Mouse (Mus musculus) thymus, postnatal 10 days (tissue): Measurements from ENCODE around the gene Med21.

Source experiments
- DNase-seq, 2 experiments: peaks; one replicate each; pipeline ENCODE4 v3.0.0; 2021; ENCODE audit warnings: low spot score in 2 of 2

Gene Med21

GRCm38 (mm10) chr6:146642276-146643183 is at the start of gene Med21, which contains the start of gene Tm7sf3:
Gene Med21 (plus strand): TSS chr6:146642547.
Gene Tm7sf3 (minus strand): TSS chr6:146642824.
- DNase-seq = peak; percentile 99

- DNase-seq = no peak
These were observed 39.7 kb upstream of the Med21 start for GRCm38 (mm10) chr6:146602601-146603000.

DNA sequence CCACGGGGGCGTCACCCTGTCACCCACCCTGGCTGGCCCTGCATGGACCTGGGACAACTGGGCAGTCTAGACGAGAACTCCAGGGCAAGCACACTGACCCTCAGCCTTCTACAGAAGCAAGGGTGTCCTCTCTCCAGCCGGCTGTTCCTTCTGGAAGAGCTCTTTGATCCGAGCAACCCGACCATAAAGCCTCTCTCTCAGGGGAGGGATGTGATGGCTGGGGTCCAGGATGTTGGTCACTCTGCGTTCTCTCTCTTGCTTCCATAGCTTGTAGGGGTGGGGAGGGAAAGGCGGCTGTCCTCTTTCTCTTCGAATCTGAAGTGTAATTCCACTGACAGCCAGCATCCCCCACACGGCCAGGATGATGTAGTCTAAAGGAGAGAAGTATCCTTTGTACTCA is 38.7 kb upstream of the Med21 start:
- DNase-seq = no peak

- no peak for DNase-seq
These were observed 31.0 kb upstream of the Med21 start for GRCm38 (mm10) chr6:146611385-146611784.

DNA sequence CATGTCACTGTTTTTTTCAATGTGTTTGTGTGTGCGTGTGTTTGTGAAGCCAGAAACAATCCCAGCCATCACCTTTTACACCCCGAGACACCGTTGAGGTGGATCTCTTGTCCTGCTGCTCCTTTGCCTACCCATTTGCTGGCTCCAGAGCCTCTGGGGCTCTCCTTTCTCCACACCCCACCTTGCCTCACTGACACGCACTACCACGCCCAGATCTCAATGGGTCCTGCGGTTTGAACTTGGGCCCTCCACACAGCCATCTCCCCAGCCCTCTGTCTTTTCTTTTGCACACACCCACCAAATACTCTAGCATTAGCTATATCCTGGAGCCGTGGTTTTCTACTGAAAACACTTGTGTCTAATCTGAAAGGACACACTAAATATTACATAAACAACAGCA is 30.4 kb upstream of the Med21 start:
- DNase-seq = no peak

DNA sequence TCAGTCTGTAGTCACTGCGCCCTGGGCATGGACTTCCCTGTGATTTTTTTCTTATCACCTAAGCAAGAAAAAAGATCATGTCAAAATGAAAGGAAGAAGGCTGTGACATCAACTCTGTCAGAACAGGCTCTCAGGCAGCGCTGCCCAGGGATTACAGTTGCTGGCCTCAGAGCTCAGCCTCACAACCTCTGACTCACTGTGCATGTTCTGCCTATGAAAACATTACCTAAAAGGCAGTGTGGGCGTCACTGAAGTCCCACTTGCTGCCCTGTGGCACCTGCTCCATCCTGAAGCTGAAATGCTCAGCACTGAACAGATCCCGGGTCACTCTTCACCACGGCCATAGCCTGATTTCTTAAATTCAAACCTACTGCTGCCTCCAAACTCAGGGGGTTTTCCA is 29.6 kb upstream of the Med21 start:
- DNase-seq = no peak

GRCm38 (mm10) chr6:146613907-146614306 is 28.4 kb upstream of the Med21 start:
- DNase-seq = no peak

- no peak for DNase-seq
These were observed 27.8 kb upstream of the Med21 start for GRCm38 (mm10) chr6:146614541-146614940.

GRCm38 (mm10) chr6:146615891-146616290 is 26.5 kb upstream of the Med21 start:
- DNase-seq = no peak

DNA sequence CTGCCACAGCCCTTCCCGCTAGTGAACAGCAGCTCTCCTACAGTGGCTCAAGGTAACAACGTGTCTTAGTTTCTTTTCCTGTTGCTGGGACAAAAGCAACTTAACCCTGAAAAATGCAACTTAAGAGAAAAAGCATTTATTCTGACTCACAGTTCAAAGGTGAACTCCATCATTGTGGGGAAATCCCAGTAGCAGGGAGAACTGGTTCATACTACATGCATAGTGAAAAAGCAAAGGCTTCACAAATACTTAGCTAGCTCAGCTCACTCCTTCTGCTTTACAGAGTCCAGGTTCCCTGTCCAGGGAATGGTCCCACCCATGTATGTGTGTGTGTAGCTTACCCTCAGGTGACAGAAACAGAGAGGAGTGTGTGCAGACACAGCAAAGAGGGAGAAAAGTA is 25.7 kb upstream of the Med21 start:
- DNase-seq = no peak

GRCm38 (mm10) chr6:146628123-146628522 is 14.2 kb upstream of the Med21 start:
- DNase-seq = no peak

DNA sequence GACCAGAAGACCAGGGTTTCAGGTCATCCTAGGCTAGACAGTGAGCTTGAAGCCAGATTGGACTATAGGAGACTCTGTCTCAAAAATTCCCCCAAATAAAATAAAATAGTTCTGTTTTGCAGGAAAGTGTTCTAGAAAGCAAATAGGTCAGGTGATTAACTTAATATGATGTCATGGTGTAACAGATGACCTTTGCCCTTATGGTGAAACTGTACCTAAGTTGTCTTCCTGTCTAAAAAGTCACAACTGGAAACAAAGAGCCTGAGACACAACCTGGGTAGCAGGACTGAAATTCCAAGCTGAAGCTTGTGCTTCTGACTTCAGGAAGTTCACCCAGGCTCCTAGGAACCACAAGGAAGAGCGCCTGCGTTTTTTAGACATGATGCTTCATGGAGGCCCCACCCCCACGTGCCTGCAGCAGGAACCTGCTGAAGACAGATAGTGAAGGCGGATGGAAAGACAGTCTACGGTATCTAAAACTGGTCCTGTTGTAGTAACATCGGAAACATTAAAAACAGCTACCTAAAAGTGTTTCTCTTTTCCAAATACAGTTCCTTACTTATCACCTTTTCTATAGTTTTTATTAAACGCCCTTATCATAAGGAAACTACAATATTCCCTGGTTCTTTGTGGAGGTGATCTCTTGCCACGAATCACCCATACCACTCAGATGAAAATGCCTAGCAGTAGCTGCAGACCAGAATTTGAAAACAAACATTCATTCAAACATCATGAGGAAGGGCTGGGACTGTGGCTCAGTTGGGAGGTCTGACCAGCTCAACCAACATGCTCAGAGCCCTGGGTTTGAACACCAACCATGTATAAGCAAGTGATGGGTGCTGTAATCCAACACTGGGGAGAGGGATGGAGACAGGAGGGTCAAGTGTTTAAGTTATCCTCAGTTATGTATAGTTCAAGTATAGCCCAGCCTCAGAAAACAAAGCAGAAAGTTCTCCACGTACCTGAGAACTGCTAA is 12.3 kb upstream of the Med21 start:
- no peak for DNase-seq

GRCm38 (mm10) chr6:146630961-146631360 is 11.4 kb upstream of the Med21 start:
- no peak for DNase-seq

- no peak for DNase-seq
These were observed 10.5 kb upstream of the Med21 start for GRCm38 (mm10) chr6:146631847-146632246.

GRCm38 (mm10) chr6:146632403-146632802 is 9.9 kb upstream of the Med21 start:
- DNase-seq = no peak

DNA sequence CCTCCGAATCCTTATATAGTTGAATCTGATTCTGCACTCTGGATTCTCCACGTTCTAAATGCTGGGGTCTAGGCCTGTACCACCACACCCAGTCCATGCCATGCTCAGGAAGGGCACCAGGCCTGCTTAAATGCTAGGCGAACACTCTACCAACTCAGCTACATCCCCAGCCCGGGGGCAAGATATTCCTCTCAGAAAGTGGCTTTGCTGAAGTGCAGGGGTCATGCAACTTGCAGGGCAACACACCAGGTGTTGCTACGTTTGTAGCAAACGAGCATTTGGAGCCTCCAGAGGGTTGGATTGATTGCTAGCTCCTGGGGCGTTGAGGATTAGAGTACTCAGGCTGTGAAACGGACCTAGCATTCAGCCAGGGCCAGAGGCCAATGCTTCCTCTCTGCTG is 9.2 kb upstream of the Med21 start:
- DNase-seq = no peak

DNA sequence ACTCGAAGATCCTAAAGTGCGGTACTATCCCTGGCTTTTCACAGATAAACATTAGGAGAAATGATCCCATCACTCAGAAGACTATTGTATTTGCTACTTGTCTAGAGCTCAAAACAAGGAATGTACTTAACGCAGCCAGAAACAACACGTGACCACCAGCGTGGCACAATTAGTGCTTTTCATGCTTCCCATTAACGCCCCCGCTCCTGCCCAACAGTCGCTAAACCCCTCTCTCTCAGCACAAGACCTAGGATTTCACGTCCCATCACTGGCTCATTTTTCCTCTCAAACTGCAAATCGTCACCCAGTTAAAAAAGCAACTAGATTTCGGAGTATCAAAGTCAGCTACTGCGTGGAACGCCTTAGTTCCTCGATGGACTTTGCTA is 8.7 kb upstream of the Med21 start:
- DNase-seq = no peak

- peak; percentile 68 to 83 for DNase-seq
These were observed 8.2 kb upstream of the Med21 start for GRCm38 (mm10) chr6:146634015-146634722.

DNA sequence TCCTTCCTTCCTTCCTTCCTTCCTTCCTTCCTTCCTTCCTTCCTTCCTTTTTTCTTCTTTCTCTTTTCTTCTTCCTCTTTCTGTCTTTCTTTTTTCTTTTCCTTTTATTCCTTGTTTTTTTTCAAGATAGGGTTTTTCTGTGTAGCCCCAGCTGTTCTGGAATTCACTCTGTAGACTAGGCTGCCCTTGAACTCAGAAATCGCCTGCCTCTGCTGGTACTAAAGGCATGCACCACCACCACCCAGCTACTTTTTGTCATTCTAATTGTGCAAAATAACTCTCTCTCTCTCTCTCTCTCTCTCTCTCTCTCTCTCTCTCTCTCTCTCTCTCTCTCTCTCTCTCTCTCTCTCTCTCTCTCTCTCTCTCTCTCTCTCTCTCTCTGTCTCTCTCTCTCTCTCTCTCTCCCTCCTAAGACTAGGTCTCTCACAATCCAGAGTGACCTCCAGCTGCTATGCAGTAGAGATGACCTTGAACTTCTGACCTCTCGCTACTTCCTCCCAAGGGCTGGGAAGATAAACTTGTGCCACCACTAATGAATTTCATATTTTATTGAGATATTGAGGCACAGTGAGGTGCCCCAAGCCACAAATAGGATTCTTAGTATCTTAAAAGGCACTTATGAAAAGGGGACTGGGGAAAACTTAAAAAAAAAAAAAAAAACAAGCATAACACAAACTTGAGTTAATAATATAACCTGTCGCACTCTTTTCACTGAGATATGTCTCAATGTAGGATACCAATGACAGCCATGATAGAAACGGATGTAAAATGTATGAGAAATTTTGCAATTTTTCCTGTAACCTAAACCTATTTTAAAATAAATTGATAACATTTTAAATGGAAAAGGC is 7.4 kb upstream of the Med21 start:
- DNase-seq = no peak

GRCm38 (mm10) chr6:146636482-146636881 is 5.9 kb upstream of the Med21 start:
- no peak for DNase-seq
